Mouse (Mus musculus): ENCODE data around the gene Ostm1.

Gene Ostm1

GRCm38 (mm10) chr10:42583902-42584435 is 347 bp downstream of the Ostm1 start:
- peak in 1 of 2 experiments; percentile 25 for DNase-seq

- peak; percentile 17 to 39 for DNase-seq
Measured at GRCm38 (mm10) chr10:42584436-42584983, 888 bp downstream of the Ostm1 start.

GRCm38 (mm10) chr10:42585156-42585555 is 1.5 kb downstream of the Ostm1 start:
- DNase-seq, result no peak

GRCm38 (mm10) chr10:42585596-42586305 is 2.1 kb downstream of the Ostm1 start:
- no peak for DNase-seq

GRCm38 (mm10) chr10:42587961-42588750 is 4.5 kb downstream of the Ostm1 start:
- DNase-seq, result no peak

- DNase-seq, result no peak
Measured at GRCm38 (mm10) chr10:42589505-42589904, 5.9 kb downstream of the Ostm1 start.

- DNase-seq, result no peak
Measured at GRCm38 (mm10) chr10:42590261-42591184, 6.9 kb downstream of the Ostm1 start.

- DNase-seq, result no peak
Measured at GRCm38 (mm10) chr10:42591185-42591992, 7.8 kb downstream of the Ostm1 start.

GRCm38 (mm10) chr10:42591993-42592686 is 8.5 kb downstream of the Ostm1 start:
- DNase-seq, result no peak

- DNase-seq, result no peak
Measured at GRCm38 (mm10) chr10:42593201-42593600, 9.6 kb downstream of the Ostm1 start.

GRCm38 (mm10) chr10:42598615-42599014 is 15.0 kb downstream of the Ostm1 start:
- DNase-seq, result no peak

GRCm38 (mm10) chr10:42601556-42601955 is 17.9 kb downstream of the Ostm1 start:
- peak in 1 of 2 experiments; percentile 25 for DNase-seq

GRCm38 (mm10) chr10:42604874-42605273 is 21.3 kb downstream of the Ostm1 start:
- DNase-seq, result no peak

GRCm38 (mm10) chr10:42606757-42607156 is 23.1 kb downstream of the Ostm1 start:
- no peak for DNase-seq

GRCm38 (mm10) chr10:42613075-42613474 is 29.5 kb downstream of the Ostm1 start:
- no peak for DNase-seq

- no peak for DNase-seq
Measured at GRCm38 (mm10) chr10:42613639-42614381, 30.2 kb downstream of the Ostm1 start.

- no peak for DNase-seq
Measured at GRCm38 (mm10) chr10:42614766-42615165, 31.1 kb downstream of the Ostm1 start.

GRCm38 (mm10) chr10:42618291-42618690 is 34.7 kb downstream of the Ostm1 start:
- DNase-seq, result no peak

- no peak for DNase-seq
Measured at GRCm38 (mm10) chr10:42625907-42626306, 42.3 kb downstream of the Ostm1 start.

All from cerebellum, postnatal 10 days (tissue).